Mouse (Mus musculus): ENCODE data around the gene Lig1. TPM values are rescaled to one million over a fixed set of nuclear protein-coding genes. Genes with fewer than 3 reads are reported as not detected.
"Not testable (repeated sequence)": the region's sequence is repeated elsewhere in the genome, so short reads cannot be mapped to it uniquely, and the experiment has no call there.

Gene Lig1
- polyA plus RNA-seq (2015; fragmentation: Nextera tagmentation; extraction: Ambion mirVana), result 31.7 and 37.7 TPM in 2 replicates

- H3K27me3 ChIP-seq, result no peaks in the 10 kb centered on the region
- no peak for ATAC-seq (ENCODE audit: low read depth)
- WGBS, result 96% methylated on average over 16 of the region's 16 CpGs
- peak within 1 kb of the TSS; percentile 86 for H3K9ac ChIP-seq
- no peaks in the 10 kb centered on the region for H3K9me3 ChIP-seq
- H3K27ac ChIP-seq (replicated peaks), result peak within 1 kb of the TSS; percentile 88
- peaks cover 7% of the 10 kb centered on the region for H3K4me1 ChIP-seq (replicated peaks)
- peak within 1 kb of the TSS; percentile 61 for H3K4me3 ChIP-seq
- peaks cover 42% of the 10 kb centered on the region for H3K36me3 ChIP-seq
- H3K4me2 ChIP-seq, result peak within 1 kb of the TSS; percentile 76
These were observed at the start of gene Lig1 for GRCm38 (mm10) chr7:13277081-13277480. Gene Lig1 (plus strand): TSS chr7:13277283.

DNA sequence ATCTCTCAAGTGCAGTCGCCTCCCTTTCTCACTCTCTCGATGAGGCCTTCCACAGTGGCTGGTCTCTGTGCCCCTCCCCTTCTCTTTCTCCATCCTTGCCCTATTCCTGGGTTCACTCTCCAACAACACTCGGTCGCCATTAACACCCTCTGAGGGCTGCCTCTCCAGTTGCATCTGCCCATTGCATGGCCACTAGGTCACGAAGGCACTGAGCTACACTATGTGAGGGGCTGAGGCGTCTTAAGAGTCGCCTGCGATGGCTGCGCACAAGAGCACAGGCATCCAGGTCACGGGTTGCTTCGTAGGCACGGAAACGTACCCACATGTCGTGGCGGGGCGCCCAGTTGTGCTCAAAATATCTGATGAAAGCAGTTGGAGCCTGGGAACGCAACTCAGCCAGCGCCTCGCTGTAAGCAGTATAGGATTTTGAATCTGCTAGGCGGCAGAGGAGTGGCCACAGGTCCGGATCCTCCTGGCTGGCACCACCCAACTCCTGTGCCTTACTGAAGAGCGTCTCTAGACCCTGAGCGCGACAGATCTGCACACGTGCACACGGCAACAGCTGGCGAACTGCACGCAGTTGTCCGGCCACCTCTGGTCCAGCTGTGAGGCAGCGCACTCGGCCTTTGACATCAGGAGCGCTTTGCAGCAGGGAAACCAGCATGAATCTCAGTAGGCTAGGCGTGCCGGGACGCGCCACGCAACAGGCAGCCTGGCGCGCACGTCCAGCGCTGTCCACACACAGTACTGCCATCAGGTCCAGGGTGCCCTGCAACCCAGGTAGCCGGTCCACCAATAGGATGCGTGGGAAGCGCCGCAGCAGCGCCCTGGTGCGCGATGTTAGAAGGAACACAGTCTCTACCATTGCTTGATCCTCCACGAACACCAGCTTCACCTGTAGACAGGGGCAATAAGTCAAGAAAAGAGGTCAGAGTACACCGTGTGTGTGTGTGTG is 16.1 kb upstream of the Lig1 start:
- no peak for ATAC-seq (ENCODE audit: low read depth)

DNA sequence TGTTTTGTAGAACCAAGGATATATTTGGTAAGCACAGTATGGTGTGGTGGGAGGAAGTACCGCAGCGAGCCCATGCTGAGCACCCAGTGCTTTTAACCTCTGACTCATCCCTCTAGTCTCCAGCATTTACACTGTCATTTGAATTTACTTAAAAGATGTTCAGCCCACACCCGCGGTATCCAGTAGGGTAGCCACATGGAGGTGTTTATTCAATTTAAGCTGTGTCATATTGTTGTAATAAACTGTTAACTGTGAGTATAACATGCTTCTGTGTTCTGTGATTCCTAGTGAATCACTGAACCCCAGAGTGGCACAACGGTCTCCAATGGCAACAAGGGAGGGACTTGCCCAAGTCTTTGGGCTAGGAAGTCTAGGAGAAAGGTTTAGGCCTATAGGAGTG is 13.2 kb upstream of the Lig1 start:
- Histone ChIP-seq H3K9me3 (no peaks in the 10 kb centered on the region), H3K27me3 (no peaks in the 10 kb centered on the region), H3K4me2 (no peak overlapping the region), H3K36me3 (peaks cover 19% of the 10 kb centered on the region), H3K27ac (replicated peaks) (no peak overlapping the region), H3K4me1 (replicated peaks) (no peaks in the 10 kb centered on the region; the same call in 1 of the 2 replicates), H3K4me3 (no peak overlapping the region), H3K9ac (no peak overlapping the region)
- peak; percentile 28; the same call in 1 of the 2 replicates for ATAC-seq (ENCODE audit: low read depth)
- WGBS, result 77% methylated on average over 5 of the region's 5 CpGs

More for the DNA sequence above, 16.1 kb upstream of the Lig1 start:
- peaks cover 16% of the 10 kb centered on the region for H3K36me3 ChIP-seq
- no peak overlapping the region for H3K4me3 ChIP-seq
- H3K4me1 ChIP-seq (replicated peaks), result no peaks in the 10 kb centered on the region; the same call in 1 of the 2 replicates
- H3K9me3 ChIP-seq, result no peaks in the 10 kb centered on the region
- WGBS, result 60% methylated on average over 50 of the region's 50 CpGs
- H3K27ac ChIP-seq (replicated peaks), result no peak overlapping the region
- no peak overlapping the region for H3K9ac ChIP-seq
- H3K27me3 ChIP-seq, result no peaks in the 10 kb centered on the region
- no peak overlapping the region for H3K4me2 ChIP-seq

GRCm38 (mm10) chr7:13264396-13264795 is 12.7 kb upstream of the Lig1 start:
- Histone ChIP-seq H3K4me3 (no peak overlapping the region), H3K27me3 (no peaks in the 10 kb centered on the region), H3K4me2 (no peak overlapping the region), H3K9me3 (no peaks in the 10 kb centered on the region), H3K36me3 (peaks cover 24% of the 10 kb centered on the region), H3K4me1 (replicated peaks) (no peaks in the 10 kb centered on the region; the same call in 1 of the 2 replicates), H3K27ac (replicated peaks) (no peak overlapping the region), H3K9ac (no peak overlapping the region)
- ATAC-seq (ENCODE audit: low read depth), result peak; percentile 41; the same call in 1 of the 2 replicates
- 50% methylated on average over 2 of the region's 2 CpGs for WGBS

DNA sequence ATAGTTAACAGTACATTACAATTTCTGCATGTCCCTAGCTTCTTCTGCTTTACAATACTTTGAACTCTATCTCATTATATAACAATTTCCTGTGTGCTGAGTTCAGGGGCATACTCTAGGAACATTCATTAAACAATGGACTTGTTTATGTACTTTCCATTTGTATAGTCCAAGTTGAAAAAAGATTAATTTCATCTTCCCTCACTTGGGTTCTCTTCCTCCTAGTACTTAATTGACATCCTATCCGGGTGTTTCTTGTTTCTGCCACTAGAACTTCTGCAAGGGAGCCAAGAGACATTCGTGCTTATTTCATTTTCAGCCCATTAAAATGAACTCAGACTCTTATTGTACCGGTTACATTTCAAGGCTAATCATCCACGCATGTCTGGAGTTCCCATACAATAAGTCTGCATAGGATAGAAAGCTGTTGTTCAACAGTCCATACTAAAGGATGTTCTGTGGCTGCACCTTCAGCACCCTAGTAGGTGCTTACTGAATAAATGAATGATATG is 8.3 kb upstream of the Lig1 start:
- Histone ChIP-seq H3K36me3 (peaks cover 18% of the 10 kb centered on the region), H3K27me3 (no peaks in the 10 kb centered on the region), H3K4me2 (no peak overlapping the region), H3K4me1 (replicated peaks) (no peaks in the 10 kb centered on the region; the same call in 1 of the 2 replicates), H3K4me3 (no peak overlapping the region), H3K9ac (no peak overlapping the region), H3K27ac (replicated peaks) (no peak overlapping the region), H3K9me3 (no peaks in the 10 kb centered on the region)
- ATAC-seq (ENCODE audit: low read depth), result no peak
- 85% methylated on average over 4 of the region's 4 CpGs for WGBS

DNA sequence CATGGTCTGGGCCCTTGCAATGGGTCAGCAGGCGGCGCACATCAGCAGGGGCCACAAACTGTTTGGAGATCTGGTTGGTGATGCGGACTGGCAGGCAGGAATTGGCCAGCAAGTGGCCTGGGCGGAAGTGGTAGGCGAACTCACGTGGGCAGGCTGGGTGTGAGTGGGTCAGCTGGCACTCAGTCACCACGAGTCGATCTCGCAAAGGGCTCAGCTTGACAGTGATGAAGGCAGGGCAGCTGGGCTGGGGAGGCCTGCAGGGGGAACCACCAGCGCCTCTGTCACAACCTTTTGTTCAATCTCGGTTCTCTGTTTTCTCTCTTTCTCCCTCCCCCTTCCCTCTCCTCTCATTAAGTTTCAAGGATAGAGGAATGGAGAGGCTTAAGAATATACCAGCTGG is 7.7 kb upstream of the Lig1 start:
- ATAC-seq (ENCODE audit: low read depth), result no peak
- Histone ChIP-seq H3K4me3 (no peak overlapping the region), H3K27ac (replicated peaks) (no peak overlapping the region), H3K36me3 (peaks cover 21% of the 10 kb centered on the region), H3K9me3 (no peaks in the 10 kb centered on the region), H3K4me1 (replicated peaks) (no peaks in the 10 kb centered on the region; the same call in 1 of the 2 replicates), H3K9ac (no peak overlapping the region), H3K27me3 (no peaks in the 10 kb centered on the region), H3K4me2 (no peak overlapping the region)
- WGBS, result 79% methylated on average over 11 of the region's 11 CpGs

GRCm38 (mm10) chr7:13271704-13272103 is 5.4 kb upstream of the Lig1 start:
- Histone ChIP-seq H3K9me3 (no peaks in the 10 kb centered on the region), H3K4me2 (no peak overlapping the region), H3K4me3 (no peak overlapping the region), H3K36me3 (peaks cover 37% of the 10 kb centered on the region), H3K27me3 (no peaks in the 10 kb centered on the region), H3K27ac (replicated peaks) (no peak overlapping the region), H3K9ac (no peak overlapping the region), H3K4me1 (replicated peaks) (no peaks in the 10 kb centered on the region)
- ATAC-seq (ENCODE audit: low read depth), result no peak
- 84% methylated on average over 1 of the region's 1 CpGs for WGBS

GRCm38 (mm10) chr7:13277833-13278232 is 750 bp downstream of the Lig1 start:
- no peaks in the 10 kb centered on the region for H3K27me3 ChIP-seq
- H3K27ac ChIP-seq (replicated peaks), result peak overlapping the region; percentile 88; the same call in 1 of the 2 replicates
- H3K4me3 ChIP-seq, result peak overlapping the region; percentile 61
- peak overlapping the region; percentile 76 for H3K4me2 ChIP-seq
- peak overlapping the region; percentile 86 for H3K9ac ChIP-seq
- H3K36me3 ChIP-seq, result peaks cover 46% of the 10 kb centered on the region
- WGBS, result 31% methylated on average over 2 of the region's 2 CpGs
- peaks cover 7% of the 10 kb centered on the region for H3K4me1 ChIP-seq (replicated peaks)
- H3K9me3 ChIP-seq, result no peaks in the 10 kb centered on the region
- ATAC-seq (ENCODE audit: low read depth), result peak; percentile 2

GRCm38 (mm10) chr7:13278308-13278891 is 1.3 kb downstream of the Lig1 start, which contains the start of gene Zswim9:
Gene Zswim9 (minus strand): TSS chr7:13278721.
- Histone ChIP-seq H3K4me1 (replicated peaks) (peaks cover 7% of the 10 kb centered on the region), H3K4me2 (peak within 1 kb of the TSS; percentile 76), H3K27me3 (no peaks in the 10 kb centered on the region), H3K27ac (replicated peaks) (peak within 1 kb of the TSS; percentile 88), H3K36me3 (peaks cover 46% of the 10 kb centered on the region), H3K4me3 (peak within 1 kb of the TSS; percentile 61), H3K9ac (peak within 1 kb of the TSS; percentile 86), H3K9me3 (no peaks in the 10 kb centered on the region)
- ATAC-seq (ENCODE audit: low read depth), result peak; percentile 98
- 1% methylated on average over 39 of the region's 39 CpGs for WGBS

- ATAC-seq (ENCODE audit: low read depth), result peak; percentile 80
- H3K4me3 ChIP-seq, result peak overlapping the region; percentile 61
- not testable (repeated sequence) for H3K4me1 ChIP-seq (replicated peaks); H3K9me3 ChIP-seq; H3K27me3 ChIP-seq
- peak overlapping the region; percentile 88; the same call in 1 of the 2 replicates for H3K27ac ChIP-seq (replicated peaks)
- H3K36me3 ChIP-seq, result peaks cover 44% of the 10 kb centered on the region
- peak overlapping the region; percentile 86 for H3K9ac ChIP-seq
- WGBS, result under 1% methylated on average over 17 of the region's 29 CpGs
- H3K4me2 ChIP-seq, result peak overlapping the region; percentile 76
These were observed 1.9 kb downstream of the Lig1 start for GRCm38 (mm10) chr7:13278957-13279356.

DNA sequence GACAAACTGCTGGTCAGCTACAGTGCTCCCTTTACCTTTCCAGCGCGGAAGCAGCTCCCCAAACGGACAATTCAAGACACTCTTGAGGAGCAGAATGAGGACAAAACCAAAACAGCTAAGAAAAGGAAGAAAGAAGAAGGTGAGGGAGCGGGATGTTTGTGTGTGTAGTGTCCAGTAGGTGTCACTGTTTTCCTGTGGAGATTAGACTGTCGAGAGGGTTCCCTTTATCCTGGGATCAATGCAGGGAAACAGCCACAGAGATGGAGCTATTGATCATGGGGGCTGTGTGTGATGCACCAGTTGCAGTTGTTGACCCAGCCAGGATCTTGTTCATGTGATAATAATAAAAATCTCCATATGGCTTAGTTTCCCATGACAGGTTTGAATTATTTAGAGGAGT is 11.5 kb downstream of the Lig1 start:
- no peaks in the 10 kb centered on the region for H3K27me3 ChIP-seq
- peak; percentile 61; the same call in 1 of the 2 replicates for ATAC-seq (ENCODE audit: low read depth)
- no peak overlapping the region for H3K4me3 ChIP-seq
- H3K27ac ChIP-seq (replicated peaks), result no peak overlapping the region
- H3K9ac ChIP-seq, result no peak overlapping the region
- 45% methylated on average over 5 of the region's 5 CpGs for WGBS
- H3K9me3 ChIP-seq, result no peaks in the 10 kb centered on the region
- no peak overlapping the region for H3K4me2 ChIP-seq
- H3K36me3 ChIP-seq, result peaks cover 73% of the 10 kb centered on the region
- H3K4me1 ChIP-seq (replicated peaks), result no peaks in the 10 kb centered on the region

Data from neural tube, embryonic 13.5 days (tissue).